Mouse (Mus musculus): ENCODE results near the gene Dmac2. TPM values are rescaled to one million over a fixed set of nuclear protein-coding genes. Genes with fewer than 3 reads are reported as not detected.

Dmac2 gene
- total RNA-seq, 2 experiments from 2014 or later = 18.7 to 29.5 TPM

DNA sequence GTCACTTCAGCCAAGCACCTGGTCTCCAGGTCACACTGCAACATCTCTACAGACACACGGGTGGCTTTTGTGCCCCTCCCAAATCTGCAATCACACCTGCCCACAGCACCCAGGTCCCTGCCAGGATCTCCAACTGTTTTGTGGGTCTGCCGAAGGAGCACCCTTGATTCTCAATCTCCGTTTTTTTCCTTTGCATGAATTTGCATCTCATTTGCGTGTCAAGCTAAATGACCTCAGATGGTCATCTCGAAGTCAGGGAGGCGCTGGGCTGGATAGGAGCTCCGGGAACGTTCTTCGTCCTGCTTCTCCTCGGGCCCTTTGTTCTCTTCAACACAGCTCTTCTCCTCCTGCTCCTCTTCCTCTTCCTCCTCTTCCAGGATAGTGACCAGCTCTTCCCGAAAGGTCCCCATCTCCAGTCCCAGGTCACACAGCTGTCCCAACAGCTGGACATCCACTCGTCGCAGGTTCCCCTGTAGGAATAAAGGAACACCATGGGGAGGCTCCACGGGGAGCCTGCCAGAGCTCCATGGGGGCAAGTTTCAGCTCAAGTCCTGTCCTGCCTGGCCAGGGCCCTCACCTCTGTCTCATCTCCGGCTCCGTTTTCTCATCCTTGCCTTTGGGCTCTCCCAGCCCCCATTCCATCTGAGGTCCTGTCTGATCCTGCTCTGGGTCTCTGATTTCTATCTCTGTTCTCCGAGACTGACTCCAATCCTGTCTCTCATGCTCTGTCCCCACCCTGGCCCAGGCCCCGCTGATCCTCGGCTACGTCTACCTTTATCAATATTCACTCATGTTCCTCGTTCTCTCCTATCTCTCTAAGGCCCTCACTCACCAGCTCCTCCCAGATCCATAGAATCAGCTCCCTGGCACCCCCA lies 4.1 kb upstream of the Dmac2 start:
- no peak for ATAC-seq (ENCODE audit: poor library complexity, severe bottlenecking)

DNA sequence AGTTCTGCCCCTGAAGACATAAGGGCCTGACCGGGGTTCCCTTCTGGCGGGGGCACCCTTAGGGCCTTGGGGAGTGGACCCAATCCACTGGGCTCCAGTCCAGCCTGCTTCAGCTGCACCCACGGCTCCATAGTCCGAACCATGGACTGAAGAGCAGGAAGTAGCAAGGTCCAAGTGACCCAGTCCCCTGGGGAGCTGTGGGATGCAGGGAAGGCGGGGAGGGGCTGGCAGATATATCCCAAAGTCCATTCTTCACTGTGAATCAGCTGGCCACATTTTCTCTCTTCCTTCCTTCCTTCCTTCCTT lies 3.6 kb upstream of the Dmac2 start, which contains the start of gene Erich4:
Erich4 (minus strand) TSS at position 187 of the 306 bp plus-strand sequence.
- ATAC-seq (ENCODE audit: poor library complexity, severe bottlenecking) = no peak

DNA sequence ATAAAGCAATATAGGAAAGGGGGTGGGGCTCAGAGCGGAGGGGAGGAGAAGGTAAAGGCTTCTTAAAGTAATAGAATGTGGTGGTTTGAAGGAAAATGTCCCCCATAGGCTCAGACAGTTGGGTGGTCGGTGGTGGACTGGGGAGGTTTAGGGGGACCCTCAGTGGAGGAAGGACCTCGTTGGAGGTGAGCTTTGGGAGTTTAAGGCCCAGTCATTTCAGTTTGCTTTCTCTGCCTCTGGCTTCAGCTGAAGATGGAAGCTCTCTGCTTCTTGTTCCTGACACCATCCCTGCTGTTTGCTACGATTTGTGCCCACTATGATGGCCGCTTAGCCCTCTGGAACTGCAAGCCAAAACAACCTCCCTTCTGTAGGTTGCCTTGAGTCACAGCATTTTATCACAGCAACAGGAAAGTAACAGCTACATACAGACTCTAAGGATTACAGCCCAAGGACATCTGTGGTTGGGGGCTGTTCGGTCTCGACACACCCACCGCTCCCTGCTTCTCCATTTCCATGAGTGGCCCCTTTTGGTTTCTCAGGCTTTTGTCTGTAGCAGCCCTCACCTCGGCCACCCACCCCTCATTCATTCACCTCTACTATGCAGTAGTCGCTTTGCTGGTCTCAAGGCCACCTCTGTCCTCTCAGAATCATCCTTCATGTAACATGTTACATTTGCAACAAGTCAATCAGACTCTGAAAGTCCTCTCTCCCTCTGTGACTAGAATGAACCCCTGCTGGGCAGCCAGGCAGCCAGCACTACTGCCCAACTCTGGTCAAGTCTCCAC lies 1.6 kb upstream of the Dmac2 start:
- no peak for ATAC-seq (ENCODE audit: poor library complexity, severe bottlenecking)

DNA sequence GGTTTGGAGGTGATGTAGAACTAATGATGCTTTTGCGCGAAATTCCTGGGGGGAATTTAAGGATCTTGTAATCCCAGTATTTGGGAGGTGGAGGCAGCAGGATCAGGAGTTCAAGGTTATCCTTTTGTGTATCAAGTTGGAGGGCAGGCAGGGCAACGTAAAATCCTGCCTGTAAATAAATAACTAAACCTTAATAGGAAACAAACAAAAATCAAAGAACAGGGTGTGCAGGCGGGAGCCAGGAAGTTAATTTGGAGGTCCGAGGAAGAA lies 443 bp downstream of the Dmac2 start:
- no peak for ATAC-seq (ENCODE audit: poor library complexity, severe bottlenecking)

DNA sequence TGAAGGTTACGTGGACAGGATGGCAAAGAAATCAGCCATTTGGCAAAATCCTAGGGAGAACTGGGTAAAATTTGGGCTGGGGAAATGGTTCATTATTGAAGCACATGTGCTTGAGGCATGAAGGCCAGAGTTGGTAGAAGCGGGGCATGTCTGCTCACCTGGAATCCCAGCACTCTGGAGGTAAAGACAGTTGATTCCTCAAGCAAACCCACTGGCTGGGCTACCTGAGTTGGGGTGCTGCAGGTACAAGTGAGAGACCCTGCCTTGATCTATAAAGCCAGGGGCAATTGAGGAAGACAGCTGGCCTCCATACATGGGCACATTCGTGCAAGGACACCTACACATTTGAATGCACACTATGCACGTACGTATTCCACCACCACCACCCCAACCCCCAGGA lies 887 bp downstream of the Dmac2 start:
- ATAC-seq (ENCODE audit: poor library complexity, severe bottlenecking) = no peak

DNA sequence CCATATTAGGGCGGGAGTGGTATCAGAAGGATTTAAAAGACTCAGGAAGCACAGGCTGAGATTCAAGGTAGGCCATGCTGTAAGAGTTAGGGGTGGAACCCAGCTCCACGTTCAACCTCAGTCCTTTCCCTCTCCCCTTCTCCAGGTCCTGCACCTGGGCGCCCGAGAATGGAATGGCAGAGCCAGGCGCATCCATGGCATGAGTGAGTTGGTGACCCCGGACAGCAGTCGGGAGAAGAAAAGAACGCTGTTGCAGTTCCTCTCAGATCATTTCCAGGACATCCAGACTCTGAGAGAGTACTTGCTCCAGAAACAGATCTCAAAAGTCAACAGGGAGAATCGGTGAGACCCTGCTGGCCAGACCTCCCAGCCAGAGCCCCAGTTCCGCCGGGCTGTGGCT lies 1.5 kb downstream of the Dmac2 start:
- no peak for ATAC-seq (ENCODE audit: poor library complexity, severe bottlenecking)

DNA sequence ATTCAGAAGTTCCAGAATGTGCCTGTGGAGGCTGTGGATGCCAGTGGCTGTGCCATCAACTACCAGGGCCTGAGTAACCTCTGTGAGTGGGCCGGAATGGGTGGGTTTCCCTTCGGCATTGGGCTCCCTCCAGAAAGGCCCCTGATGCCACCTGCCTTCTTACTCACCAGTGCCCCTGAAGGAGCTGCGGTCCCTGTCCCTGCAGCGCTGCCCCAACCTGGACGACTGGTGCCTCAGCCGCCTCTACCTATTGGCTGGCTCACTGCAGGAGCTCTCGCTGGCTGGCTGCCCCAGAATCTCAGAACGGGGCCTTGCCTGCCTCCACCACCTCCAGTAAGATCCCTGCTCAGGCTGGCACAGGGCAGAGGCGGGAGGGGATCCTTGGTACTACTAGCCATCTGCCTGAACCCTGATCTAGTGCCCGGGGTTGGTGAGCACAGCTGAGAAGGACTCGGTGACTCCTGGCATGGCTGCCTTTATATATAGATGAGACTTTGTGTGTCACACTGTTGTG lies 4.7 kb downstream of the Dmac2 start:
- no peak for ATAC-seq (ENCODE audit: poor library complexity, severe bottlenecking)

DNA sequence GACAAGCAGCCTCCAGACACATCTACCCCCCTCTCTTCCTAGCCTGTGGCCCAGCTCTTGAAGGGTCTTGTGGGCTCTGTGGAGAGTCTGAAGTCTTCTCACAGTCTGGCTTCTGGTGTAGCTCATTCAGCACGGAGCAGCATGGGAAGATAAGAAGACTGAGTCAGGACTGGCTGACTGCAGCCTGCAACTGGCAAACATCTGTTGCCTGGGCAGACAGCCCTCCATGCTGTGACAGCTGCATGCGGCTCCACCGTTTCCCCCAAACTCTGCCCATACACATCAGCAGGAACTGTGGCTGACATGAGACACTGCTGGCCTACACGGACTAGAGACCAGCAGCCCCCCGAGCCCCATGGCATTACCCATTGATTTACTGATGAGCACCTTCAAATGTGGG lies 5.6 kb downstream of the Dmac2 start:
- ATAC-seq (ENCODE audit: poor library complexity, severe bottlenecking) = no peak

DNA sequence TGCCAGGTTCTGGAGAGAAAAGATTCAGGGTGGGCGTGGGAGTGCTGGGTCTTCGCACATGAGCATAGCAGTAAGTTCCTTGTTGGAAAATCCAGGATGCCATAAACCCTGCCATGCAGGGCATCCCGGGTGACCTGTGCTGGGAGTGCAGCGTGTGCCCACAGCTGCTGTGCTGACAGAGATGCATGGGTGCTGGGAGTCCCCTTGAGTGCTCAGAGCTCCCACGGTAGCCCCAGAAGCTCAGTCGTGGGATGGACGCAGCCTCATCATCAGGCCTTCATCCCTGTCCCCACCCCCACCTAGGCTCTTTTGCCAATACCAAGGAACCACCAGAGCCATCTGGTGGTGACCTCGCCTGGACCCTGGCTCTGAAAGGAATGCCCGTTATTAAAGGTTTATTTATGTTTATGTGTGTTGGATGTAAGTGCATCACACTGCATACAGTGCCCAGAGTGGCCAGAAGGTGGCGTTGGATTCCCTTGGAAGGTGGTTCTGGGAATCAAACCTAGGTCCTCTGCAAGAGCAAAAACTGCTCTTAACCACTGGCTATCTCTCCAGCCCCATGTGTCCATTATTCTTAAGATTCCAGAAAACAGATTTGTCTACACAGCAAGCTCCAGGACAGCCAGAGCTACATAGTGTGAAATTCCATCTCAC lies 6.5 kb downstream of the Dmac2 start:
- ATAC-seq (ENCODE audit: poor library complexity, severe bottlenecking) = peak; percentile 34; the same call in 1 of the 2 replicates

DNA sequence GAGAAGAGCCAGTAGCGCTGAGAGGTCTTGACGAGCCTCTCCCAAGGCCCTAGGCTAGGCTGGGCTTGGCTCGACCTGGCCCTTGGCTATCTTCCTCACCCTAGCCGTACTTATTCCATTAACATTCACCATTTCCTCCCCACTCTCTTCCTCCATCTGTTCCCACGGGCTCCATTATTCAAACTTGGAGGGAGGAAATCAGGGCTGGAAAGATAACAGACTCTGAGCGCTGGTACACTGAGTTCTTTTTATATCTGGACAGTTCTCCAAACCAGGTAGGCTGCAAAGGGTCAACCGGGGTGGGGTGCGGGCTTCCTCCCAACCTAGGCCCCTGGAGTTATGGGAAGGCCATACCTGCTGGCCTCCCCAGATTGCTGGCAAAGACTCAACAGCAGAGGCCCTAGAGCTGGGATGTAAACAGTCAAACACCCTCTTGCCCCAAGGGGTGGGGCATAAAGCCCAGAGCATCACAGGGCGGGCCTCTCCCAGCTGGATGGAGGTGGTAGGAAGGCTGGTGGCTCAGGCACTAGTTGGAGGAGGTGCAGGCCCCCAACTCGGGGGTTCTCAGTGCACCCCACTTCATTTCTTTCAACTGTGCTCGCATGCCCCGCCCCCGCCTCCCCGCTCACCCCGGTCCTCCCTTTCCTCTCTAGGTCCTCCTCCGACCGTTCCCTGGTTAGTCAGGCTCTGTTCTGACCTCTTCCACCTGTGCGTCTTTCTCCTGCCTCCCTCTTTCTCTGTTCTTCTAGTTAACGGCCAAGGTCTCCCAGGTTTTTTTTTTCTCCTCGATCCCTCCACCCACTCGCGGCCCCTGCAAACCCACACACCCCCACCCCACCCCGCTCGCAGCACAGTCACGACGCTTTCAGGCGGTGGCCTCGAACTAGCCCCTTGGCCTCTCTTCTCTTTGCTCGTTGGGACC lies 7.6 kb downstream of the Dmac2 start, which contains the start of gene B3gnt8:
B3gnt8 (plus strand) TSS at position 146 of the 922 bp plus-strand sequence.
- peak; percentile 19; the same call in 1 of the 2 replicates for ATAC-seq (ENCODE audit: poor library complexity, severe bottlenecking)

DNA sequence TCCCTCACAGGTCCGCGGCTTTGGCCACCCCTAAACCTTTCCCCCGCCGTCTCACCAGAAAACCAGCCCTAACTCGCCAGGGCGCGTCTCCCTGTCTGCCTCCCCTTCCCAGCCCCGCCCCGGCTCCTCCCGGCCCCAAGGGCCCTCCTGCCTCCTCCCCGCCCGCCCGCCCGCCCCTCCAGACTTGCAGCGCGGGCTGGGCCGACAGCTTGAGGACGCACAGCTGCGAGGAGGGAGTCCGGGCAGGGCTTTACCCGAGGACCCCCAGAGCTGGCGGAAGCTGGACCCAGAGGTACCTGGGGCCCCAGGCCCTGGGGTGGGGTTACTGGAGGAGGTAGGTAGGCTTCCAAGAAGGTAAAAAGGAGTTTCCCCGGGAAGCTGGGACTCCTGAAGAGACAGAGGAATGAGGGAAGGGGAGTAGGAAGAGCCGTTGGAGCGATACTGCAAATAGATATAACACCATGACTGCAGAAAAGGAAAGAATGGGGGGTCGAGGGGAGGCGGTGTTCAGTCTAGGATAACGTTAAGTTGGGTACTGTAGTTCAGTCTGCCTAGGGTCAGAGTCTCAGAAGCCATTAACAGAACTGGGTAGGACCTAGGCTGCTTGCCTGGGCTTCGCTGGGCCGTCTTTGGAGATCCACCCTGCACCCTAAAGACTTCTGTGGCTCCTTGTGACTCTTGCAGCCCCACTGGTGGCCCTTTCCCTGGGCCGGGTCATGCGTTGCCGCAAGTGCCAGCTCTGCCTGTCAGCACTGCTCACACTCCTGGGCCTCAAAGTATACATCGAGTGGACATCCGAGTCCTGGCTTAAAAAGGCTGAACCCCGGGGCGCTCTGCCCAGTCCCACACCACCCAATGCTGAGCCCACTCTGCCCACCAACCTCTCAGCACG lies 8.5 kb downstream of the Dmac2 start:
- ATAC-seq (ENCODE audit: poor library complexity, severe bottlenecking) = peak; percentile 52

DNA sequence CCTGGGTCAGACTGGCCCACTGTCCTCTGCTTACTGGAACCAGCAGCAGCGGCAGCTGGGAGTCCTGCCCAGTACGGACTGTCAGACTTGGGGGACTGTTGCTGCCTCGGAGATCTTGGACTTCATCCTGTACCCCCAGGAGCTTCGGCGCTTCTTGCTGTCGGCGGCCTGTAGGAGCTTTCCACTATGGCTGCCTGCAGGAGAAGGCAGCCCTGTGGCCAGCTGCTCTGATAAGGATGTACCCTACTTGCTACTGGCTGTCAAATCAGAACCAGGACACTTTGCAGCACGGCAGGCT lies 9.1 kb downstream of the Dmac2 start:
- no peak for ATAC-seq (ENCODE audit: poor library complexity, severe bottlenecking)

DNA sequence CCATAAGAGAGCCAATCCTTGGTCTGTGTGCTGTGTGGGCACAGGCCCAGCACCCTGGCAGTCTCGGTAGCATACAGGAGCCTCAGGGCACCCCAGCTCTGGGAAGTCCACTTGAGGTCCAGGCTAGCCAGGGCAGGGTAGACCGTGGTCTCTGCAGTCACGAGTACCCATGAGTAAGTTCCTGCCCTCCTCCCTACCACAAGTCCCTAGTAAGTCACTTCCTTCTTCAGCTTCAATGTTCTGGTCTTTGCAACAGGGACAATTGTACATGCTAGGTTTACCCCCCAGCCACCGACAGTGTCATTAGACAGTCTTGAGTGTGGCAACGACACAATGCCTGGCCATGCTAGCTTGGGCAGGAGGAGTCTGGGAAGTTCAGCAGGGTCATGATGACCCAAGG lies 13.5 kb downstream of the Dmac2 start:
- ATAC-seq (ENCODE audit: poor library complexity, severe bottlenecking) = peak; percentile 91

DNA sequence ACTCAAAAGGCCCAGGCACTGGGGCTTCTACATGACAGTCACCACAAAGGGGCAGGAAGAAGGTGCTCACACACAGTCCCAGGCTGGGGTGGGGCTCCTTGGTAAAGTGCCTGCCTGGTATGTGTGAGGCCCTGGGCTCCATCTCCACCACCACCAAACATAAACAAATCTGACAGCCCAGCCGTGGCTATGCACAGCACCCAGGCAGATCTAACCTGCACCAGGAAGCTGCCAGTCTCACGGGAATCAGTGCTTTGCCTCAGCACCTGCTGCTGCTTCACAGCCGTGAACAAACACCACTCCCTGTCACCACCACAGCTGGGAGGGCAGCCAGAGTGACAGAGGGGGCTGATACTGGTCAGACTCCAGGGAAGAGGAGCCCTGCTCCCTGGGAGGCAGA lies 17.2 kb downstream of the Dmac2 start:
- ATAC-seq (ENCODE audit: poor library complexity, severe bottlenecking) = no peak

DNA sequence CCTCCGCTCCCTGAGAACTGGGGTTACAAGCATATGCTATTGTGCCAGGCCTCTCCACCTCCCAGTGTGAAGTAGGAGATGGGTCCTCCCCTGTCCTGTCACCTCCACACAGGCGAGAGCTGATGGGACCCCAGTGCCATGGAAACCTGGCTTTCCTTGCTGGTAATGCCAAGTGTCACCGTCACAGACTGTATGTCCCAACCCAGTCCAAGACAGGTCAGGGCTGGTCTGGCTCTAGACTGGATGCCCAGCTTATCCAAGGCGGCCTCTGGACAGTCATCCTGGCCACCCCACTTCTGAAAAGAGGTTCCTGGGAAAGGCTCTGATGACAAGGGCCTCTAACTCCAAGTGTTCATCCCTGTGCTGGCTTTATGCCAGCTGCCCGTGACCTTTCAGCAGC lies 17.9 kb downstream of the Dmac2 start:
- no peak for ATAC-seq (ENCODE audit: poor library complexity, severe bottlenecking)

DNA sequence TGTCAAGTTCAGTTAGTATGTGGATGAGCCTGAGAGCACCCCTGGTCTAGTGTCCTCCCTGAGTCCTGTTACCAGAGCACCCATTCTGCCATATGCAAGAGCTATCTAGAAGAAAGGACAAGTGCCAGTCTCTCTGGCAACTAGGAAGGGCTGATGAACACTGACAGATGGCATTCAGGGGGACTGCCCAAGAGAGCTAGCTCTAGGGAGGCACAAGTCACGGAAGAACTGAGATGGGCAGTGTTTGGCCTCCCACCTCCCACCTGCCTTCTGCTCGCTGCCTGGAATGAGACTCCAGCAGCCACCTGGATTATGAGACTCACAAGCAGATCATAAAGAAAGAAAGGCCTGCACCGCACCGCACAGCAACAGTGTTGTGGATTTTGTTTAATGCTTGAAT lies 20.5 kb downstream of the Dmac2 start:
- ATAC-seq (ENCODE audit: poor library complexity, severe bottlenecking) = no peak

DNA sequence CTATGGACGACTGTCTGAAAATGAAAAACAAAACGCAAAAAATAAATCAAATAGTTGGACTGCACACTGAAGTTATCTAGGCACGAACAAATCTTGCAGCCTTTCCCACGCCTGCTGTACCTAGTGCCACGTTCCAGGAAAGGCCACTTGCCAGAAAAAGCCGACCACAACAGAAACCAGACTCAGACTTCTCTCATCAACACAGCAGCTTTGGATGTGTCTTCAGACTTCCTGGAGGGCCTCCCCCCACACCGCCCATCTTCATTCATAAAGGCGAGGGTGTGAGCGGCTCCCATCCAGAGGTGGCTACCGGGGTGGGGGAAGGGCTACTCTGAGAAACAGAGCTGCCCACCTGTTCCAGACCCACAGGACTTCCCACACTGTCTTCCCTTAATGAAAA lies 24.9 kb downstream of the Dmac2 start:
- no peak for ATAC-seq (ENCODE audit: poor library complexity, severe bottlenecking)

DNA sequence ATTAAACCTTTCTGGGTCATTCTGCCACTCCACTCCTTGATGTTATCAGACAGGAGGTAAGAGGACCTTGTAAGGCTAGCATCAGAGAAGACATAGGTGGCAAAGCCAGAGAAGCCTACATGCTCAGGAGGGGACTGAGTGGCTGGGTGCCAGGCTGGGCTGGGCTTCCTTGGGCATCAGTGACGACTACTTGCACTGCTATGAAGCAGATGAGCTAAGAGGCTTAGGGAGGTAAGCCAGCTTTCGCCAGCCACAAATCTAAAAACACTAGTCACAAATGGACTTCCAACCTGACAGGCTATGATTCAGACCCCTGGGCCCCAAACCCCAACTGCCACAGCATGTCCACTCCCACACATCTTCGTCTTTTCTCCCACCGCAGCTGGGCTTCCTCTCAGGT lies 25.4 kb downstream of the Dmac2 start:
- ATAC-seq (ENCODE audit: poor library complexity, severe bottlenecking) = peak; percentile 36

DNA sequence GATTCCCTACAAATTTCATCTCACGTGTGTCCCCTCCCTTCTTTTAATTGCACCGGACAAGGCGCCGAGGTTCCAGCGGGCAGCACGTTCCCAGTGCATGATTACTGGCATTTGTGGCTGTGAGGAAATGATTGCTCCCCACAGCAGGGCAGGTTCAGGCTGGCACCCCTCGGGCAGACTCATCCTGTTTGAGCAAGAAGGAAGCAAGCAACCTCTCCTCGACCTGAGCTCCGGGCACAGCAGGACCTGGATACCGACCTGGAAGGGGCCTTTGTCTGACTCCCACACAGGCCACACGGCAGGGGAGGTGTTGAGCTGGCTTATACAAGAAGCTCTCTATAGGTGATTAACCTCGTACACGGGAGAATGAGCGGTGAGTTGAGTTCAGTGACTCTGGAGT lies 25.9 kb downstream of the Dmac2 start:
- peak; percentile 38 for ATAC-seq (ENCODE audit: poor library complexity, severe bottlenecking)

All from megakaryocyte, adult 5-6 weeks (primary cell).